Mouse (Mus musculus): ENCODE measurements around the gene Zfp426.

GRCm38 (mm10) chr9:20430004-20430403, 62.5 kb downstream of the Zfp426 start:
- no peak for TF ChIP-seq CTCF (IDR thresholded peaks at IDR 0.05; ENCODE audit: control insufficient read depth, insufficient read depth, insufficient read length)
- no peak for TF ChIP-seq USF1 (IDR thresholded peaks at IDR 0.05; ENCODE audit: low read depth)
- no peak for TF ChIP-seq MAX (IDR thresholded peaks at IDR 0.05)

All from C2C12 (cell line).